Mouse (Mus musculus): ENCODE data around the gene 1700011L22Rik.

1700011L22Rik gene

DNA sequence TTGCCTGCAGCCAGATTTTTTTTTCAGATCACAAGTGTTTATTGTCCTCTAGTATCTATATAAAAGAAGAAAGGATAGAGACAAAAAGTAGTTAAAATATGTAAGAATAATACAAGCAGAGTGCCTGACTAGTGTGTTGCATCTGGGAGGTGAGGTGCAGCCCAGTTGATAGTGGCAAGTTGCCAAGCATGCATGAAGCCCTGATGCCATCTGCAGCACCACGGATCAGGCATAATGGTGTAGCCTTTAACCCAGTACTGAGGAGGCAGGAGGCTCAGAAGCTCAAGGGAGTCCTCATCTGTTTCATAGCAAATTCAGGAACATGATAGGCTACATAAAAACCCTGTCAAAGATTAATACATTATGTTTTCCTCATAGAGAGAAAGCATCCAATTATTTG lies 84.0 kb downstream of the 1700011L22Rik start:
- DNase-seq = no peak

DNA sequence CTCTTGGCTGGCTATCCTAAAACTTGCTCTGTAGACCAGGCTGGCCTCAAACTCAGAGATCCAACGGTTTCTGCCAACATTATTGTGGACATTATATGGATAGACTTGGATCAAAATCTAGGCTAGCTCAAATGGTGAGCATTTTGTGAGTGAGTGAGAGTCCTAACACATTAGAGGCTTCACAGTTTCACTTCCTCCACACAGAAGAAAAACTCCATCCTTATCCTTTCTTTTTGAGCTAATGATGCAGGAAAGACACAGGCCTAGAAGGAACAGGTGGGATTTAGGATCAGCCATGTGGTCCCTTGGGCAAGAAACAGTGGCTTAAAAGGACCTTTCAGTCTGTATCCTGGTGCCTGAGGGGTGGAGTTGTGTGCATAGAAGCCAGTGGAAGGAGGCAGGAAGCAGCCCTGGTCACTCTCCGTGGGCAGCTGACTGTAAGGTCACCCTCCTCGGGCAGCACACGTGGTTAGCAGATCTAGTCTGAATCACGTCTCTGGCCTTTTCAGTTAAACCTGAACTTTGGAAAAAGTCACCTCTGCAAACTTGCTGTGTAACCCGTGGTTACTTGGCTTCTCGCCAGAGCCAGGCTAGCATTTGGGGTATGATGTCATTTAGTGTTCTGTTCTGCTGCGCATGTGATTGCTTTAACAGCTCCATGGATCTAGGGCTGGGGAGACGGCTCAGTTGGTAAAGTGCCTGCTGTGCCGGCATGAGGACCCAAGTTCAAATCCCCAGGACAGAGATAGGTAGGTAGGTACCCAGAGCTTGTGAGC lies 85.6 kb downstream of the 1700011L22Rik start:
- DNase-seq = peak; percentile 67

DNA sequence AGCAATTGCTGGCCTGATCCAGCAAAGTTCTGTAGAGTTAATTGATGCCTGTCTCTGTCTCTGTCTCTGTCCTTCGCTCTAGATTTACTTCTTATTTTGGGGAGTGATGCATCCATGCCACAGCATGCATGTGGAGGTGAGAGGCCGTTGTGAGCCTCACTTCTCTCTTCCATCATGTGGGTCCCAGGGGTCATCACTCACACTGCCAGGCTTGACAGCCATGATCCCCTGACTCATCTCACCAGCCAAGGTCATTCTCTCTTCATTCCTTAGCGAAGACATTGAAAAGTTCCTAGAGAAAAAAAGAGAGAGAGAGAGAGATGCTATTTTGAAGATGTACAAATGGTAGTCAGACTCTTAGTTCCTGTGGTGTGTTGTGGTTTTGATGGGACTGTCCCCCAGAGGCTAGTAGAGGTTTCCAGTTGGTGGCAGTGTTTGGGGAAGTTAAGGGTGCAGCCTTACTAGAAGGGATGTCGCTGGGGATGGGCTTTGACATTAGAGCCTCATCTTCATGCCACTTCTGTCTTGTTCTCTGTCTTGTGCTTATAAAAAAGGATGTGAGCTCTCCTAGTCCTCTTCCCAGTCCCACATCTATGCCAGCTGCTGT lies 87.1 kb downstream of the 1700011L22Rik start:
- DNase-seq = peak in 1 of 2 experiments; percentile 14

All from lung, postnatal 4 days (tissue).